Comparison of ENCODE assay signal across 19 mouse cellular contexts in the genomic region with DNA sequence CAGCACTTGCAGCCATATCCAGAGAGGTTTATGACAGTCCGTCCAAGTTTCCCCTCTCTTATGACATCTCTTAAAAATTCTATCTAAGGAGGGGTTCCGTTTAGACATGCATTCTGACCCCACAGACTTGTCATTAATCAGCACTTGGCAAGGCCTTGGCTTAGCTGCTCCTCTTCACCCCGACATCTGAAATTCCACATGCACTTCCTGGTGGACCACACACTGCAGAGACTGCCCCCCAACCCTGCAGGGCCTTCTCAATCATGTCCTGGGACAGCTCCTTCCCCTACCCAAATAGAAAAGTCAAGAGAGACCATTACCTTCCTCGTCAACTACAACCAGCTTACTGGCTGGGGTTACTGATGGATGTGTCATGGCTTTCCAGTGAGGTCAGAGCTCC.
A peak's percentile ranks its signal among the peaks of the same experiment; 100 is the strongest.
DNase-seq lines count a peak whose midpoint lies in the region; ATAC-seq lines count a peak whose summit lies in the region.
"Had no signal": no experiment of that assay in that cellular context is flagged by ENCODE, and none has a peak within 500 bp of the region (broad histone marks: within the 10 kb centered on the region; RNA-seq: fewer than 3 reads in every experiment).

No protein-coding gene starts in this region.

- no peaks in the 10 kb centered on the region for H3K27me3 ChIP-seq in kidney, embryonic 15.5 days
- H3K27me3 ChIP-seq in neural tube, embryonic 11.5 days (ENCODE audit: control insufficient read depth, insufficient read depth, low read length): no peaks in the 10 kb centered on the region
- H3K27me3 ChIP-seq in neural tube, embryonic 15.5 days (replicated peaks): no peaks in the 10 kb centered on the region
- H3K27me3 ChIP-seq: embryonic facial prominence, embryonic 13.5 days; forebrain, embryonic 12.5 days; heart, embryonic 15.5 days had no signal

- no peaks in the 10 kb centered on the region for H3K9me3 ChIP-seq in kidney, embryonic 15.5 days (replicated peaks)
- no peaks in the 10 kb centered on the region for H3K9me3 ChIP-seq in neural tube, embryonic 11.5 days (ENCODE audit: control insufficient read depth, low read length)
- no peaks in the 10 kb centered on the region for H3K9me3 ChIP-seq in neural tube, embryonic 15.5 days (replicated peaks)
- H3K9me3 ChIP-seq: embryonic facial prominence, embryonic 13.5 days; forebrain, embryonic 12.5 days; heart, embryonic 15.5 days had no signal

- intact Hi-C loops in heart, postnatal 10 days (cut with DNase I): loop anchor here (5.0 kb wide), 1 partner anchor 103 kb away; no protein-coding TSS in a partner anchor

- no peaks in the 10 kb centered on the region for H3K36me3 ChIP-seq in kidney, embryonic 15.5 days
- H3K36me3 ChIP-seq in neural tube, embryonic 11.5 days (ENCODE audit: control insufficient read depth, insufficient read depth, low read length): no peaks in the 10 kb centered on the region
- H3K36me3 ChIP-seq in neural tube, embryonic 15.5 days: no peaks in the 10 kb centered on the region
- H3K36me3 ChIP-seq: embryonic facial prominence, embryonic 13.5 days; forebrain, embryonic 12.5 days; heart, embryonic 15.5 days; hindbrain, embryonic 10.5 days had no signal

- no peaks in the 10 kb centered on the region for H3K4me1 ChIP-seq in kidney, embryonic 15.5 days
- H3K4me1 ChIP-seq in neural tube, embryonic 11.5 days (ENCODE audit: control insufficient read depth, insufficient read depth, low read length): peaks cover 3% of the 10 kb centered on the region; the same call in 1 of the 2 replicates
- 0 out of 2 replicates have a peak, but pooled peaks cover 2% of the 10 kb centered on the region for H3K4me1 ChIP-seq in neural tube, embryonic 15.5 days
- H3K4me1 ChIP-seq: forebrain, embryonic 12.5 days; heart, embryonic 15.5 days had no signal

- H3K4me2 ChIP-seq in kidney, embryonic 15.5 days: no peak overlapping the region
- no peak overlapping the region for H3K4me2 ChIP-seq in neural tube, embryonic 11.5 days (ENCODE audit: low read depth)
- H3K4me2 ChIP-seq in neural tube, embryonic 15.5 days: no peak overlapping the region
- H3K4me2 ChIP-seq: embryonic facial prominence, embryonic 13.5 days; forebrain, embryonic 12.5 days; heart, embryonic 11.5 days; heart, embryonic 15.5 days had no signal

- peak; percentile 72 for DNase-seq in heart, adult 11 months
- no peak for DNase-seq in heart, postnatal 10 days
- DNase-seq in kidney, adult 8-10 months: no peak
- DNase-seq in neural tube, embryonic 11.5 days (ENCODE audit: low spot score): peak; percentile 15
- no peak for DNase-seq in right cerebral cortex, adult 2 months (ENCODE audit: low spot score in 2 of 2)
- DNase-seq: adrenal gland, postnatal 14 days; cerebellum, adult 18-20 months; cerebellum, adult 9-11 months; cerebellum, postnatal 36 days; gastrocnemius, postnatal 10 days; heart, adult 2 months had no signal

- no peak overlapping the region for H3K9ac ChIP-seq in kidney, embryonic 15.5 days
- no peak overlapping the region for H3K9ac ChIP-seq in neural tube, embryonic 11.5 days (ENCODE audit: low read length)
- H3K9ac ChIP-seq in neural tube, embryonic 15.5 days (replicated peaks): no peak overlapping the region
- H3K9ac ChIP-seq: embryonic facial prominence, embryonic 13.5 days; forebrain, embryonic 12.5 days; heart, embryonic 15.5 days had no signal

- WGBS in kidney, embryonic 15.5 days: 37% methylated on average over 4 of the region's 4 CpGs
- WGBS in neural tube, embryonic 11.5 days: 51% methylated on average over 4 of the region's 4 CpGs
- WGBS in neural tube, embryonic 15.5 days: 34% methylated on average over 4 of the region's 4 CpGs

- ATAC-seq in kidney, embryonic 15.5 days (replicated peaks; ENCODE audit: low FRiP score): peak; percentile 66; the same call in 1 of the 2 replicates
- no peak for ATAC-seq in neural tube, embryonic 11.5 days (ENCODE audit: insufficient read depth, low FRiP score, low TSS enrichment)
- no peak for ATAC-seq in neural tube, embryonic 15.5 days (ENCODE audit: low FRiP score)
- ATAC-seq: forebrain, embryonic 16.5 days had no signal

- no peak overlapping the region for H3K4me3 ChIP-seq in kidney, embryonic 15.5 days (replicated peaks)
- no peak overlapping the region for H3K4me3 ChIP-seq in neural tube, embryonic 11.5 days (ENCODE audit: low read depth, low read length)
- H3K4me3 ChIP-seq in neural tube, embryonic 15.5 days (replicated peaks): no peak overlapping the region
- H3K4me3 ChIP-seq: embryonic facial prominence, embryonic 13.5 days; forebrain, embryonic 12.5 days; heart, adult 2 months; heart, embryonic 15.5 days; hindbrain, embryonic 10.5 days had no signal

- H3K27ac ChIP-seq in kidney, embryonic 15.5 days: no peak overlapping the region
- no peak overlapping the region for H3K27ac ChIP-seq in neural tube, embryonic 11.5 days (ENCODE audit: low read depth, low read length)
- no peak overlapping the region for H3K27ac ChIP-seq in neural tube, embryonic 15.5 days (replicated peaks)
- H3K27ac ChIP-seq: embryonic facial prominence, embryonic 13.5 days; forebrain, embryonic 12.5 days; heart, adult 2 months; heart, embryonic 15.5 days; hindbrain, embryonic 10.5 days had no signal

Comparison
In these comparisons a context has a peak if more than half of its experiments do, and no peak if none do; other contexts are left out.
1. DNase-seq: peak in heart, adult 11 months (single experiment) and neural tube, embryonic 11.5 days (single experiment); none in heart, postnatal 10 days (0 of 2), kidney, adult 8-10 months (0 of 2) and right cerebral cortex, adult 2 months (0 of 2).